Mouse (Mus musculus): ENCODE data around the gene Aldh18a1.
A peak's percentile ranks its signal among the peaks of the same experiment; 100 is the strongest.

Gene Aldh18a1

DNA sequence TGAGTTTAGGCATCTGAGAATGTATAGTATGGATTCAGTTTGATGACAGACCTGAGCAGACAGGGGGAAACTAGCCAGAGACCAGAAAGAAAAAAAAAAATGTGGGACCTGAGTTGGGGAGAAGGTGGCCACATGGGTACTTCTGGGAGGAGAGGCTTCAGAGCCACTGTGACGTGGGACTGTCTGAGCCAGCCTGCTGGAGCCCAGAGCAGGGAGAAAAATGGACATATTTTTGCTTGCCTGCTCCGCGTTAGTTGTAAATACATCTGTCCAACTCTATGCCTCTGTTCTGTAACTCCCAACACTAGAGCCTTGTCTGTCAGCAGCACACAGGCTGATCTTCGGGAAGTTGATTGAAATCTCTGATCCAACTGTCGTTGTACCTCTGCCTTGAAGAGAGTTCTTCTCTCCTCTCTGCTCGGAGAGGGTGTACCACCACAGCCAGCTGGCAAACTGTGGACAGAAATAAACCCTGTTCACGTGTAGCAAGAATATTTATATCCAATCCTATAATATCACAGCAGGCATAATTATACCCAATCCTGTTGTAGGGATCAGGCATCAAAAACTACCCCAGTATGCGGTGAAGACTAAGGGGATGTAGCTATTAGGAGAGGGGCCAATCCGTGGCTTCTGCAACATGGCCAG, 61.8 kb downstream of the Aldh18a1 start:
- DNase-seq (ENCODE audit: low read depth): no peak

DNA sequence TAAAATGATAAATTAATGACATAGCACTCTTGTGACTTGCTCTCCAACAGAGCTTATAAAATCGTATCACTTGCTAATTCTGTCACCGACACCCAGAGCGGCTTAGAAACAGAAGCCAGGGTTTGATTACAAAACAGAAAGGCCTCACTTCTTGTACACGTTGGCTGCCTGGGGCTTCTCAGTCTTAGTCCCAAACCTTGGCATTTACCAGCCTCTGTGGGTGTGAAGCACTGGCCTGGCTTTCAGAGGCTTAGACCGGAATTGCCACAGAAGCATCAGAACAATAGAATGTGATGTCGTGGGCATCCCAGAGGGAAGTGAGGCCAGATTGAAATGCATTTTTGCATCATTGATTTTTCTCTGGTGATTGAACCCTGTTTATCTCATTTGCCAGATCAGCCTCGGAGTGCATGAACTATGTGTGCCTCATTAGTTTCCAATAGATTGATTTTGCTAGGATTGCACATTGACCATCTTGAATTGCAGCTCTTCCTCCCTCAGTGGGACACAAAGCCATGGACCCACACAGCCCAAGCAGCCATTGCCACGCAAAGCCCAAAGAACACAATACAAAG, 64.7 kb downstream of the Aldh18a1 start:
- DNase-seq (ENCODE audit: low read depth): no peak

DNA sequence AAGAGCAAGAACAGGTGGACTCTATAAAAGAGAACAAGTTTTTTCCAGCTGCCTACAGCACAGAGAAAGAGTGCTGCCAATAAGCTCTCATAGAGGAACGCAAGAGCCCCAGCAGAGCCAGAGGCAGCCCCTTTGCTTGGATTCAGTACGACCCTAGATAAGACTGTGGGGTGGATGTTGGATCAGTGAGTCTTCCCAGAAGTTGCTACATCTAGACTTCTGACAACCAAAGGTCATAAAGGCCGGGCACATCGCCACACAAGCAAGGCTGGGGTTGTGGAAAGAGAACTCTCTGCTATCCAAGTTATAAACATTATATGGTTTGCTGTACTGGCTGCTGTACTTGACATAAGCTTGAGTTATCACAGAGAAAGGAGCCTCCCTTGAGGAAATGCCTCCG, 67.9 kb downstream of the Aldh18a1 start:
- no peak for DNase-seq (ENCODE audit: low read depth)

DNA sequence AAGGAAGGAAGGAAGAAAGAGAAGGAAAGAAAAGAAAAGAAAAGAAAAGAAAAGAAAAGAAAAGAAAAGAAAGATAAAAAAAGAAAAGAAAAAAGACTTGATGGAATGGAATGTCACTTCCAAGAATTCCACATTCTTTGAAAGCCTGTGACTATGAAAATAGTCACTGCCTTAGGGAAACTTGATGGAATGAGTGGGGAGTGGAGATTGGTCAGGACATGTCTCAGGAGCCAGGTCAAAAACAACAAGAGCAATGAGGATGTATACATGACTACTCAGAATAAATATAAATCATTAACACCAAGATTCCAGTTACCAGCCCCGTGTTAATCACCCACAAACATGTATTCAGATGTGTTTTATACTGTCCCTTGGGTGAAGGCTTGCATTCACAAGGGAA, 69.6 kb downstream of the Aldh18a1 start:
- no peak for DNase-seq (ENCODE audit: low read depth)

DNA sequence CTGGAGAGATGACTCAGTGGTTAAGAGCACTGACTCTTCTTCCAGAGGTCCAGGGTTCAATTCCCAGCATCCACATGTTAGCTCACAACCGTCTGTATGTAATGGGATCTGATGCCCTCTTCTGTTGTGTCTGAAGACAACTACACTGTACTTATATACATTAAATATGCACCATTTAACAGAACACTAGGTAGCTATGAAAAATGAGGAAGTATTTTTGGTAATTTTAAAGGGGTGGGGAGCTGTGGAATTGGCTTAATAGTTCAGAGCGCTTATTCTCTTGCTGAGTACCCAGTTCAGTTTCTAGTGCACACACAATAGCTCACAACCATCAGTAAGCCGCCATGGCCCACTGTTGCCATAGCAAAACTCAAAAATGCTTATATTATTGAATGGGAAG, 72.7 kb downstream of the Aldh18a1 start:
- no peak for DNase-seq (ENCODE audit: low read depth)

DNA sequence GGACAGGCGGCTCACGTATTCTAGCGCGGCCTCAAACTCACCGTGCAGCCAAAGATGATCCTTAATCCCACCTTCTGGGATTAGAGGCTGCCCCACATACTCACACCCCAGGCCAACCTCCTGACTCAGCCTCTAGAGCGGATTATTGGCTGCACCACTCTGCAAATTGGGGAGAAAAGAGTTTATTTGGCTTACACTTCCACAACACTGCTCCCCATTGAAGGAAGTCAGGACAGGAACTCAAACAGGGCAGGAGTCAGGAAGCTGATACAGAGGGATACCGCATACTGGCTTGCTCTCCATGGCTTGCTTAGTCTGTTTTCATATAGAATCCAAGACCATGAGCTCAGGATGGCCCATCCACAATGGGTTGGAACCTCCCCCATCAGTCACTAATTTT, 73.9 kb downstream of the Aldh18a1 start:
- no peak for DNase-seq (ENCODE audit: low read depth)

DNA sequence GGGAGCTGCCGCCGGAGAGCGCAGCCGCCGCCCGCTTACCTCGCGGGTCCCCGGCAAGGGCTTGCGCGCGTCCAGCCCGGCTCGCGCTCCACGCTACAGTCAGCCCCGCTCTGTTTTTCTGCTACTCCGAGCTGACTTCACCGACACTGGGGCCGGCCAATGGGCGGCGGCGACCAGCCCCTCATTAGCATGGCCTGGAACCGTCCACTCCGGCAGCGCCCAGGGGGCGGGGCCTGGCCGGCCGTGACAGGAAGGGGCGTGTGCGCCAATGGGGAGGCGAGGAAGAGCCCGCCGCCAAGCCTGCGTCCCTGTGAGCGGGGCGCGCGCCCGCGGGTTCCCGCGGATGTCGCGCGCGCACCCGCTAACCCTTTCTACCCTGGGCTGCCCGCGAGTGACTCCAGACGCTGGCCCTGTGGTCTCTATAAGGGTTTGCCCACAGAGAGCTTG, 74.6 kb downstream of the Aldh18a1 start, which contains the start of gene Sorbs1:
Gene Sorbs1 (minus strand): TSS at position 148 of the 447 bp plus-strand sequence.
- DNase-seq (ENCODE audit: low read depth): peak; percentile 93

DNA sequence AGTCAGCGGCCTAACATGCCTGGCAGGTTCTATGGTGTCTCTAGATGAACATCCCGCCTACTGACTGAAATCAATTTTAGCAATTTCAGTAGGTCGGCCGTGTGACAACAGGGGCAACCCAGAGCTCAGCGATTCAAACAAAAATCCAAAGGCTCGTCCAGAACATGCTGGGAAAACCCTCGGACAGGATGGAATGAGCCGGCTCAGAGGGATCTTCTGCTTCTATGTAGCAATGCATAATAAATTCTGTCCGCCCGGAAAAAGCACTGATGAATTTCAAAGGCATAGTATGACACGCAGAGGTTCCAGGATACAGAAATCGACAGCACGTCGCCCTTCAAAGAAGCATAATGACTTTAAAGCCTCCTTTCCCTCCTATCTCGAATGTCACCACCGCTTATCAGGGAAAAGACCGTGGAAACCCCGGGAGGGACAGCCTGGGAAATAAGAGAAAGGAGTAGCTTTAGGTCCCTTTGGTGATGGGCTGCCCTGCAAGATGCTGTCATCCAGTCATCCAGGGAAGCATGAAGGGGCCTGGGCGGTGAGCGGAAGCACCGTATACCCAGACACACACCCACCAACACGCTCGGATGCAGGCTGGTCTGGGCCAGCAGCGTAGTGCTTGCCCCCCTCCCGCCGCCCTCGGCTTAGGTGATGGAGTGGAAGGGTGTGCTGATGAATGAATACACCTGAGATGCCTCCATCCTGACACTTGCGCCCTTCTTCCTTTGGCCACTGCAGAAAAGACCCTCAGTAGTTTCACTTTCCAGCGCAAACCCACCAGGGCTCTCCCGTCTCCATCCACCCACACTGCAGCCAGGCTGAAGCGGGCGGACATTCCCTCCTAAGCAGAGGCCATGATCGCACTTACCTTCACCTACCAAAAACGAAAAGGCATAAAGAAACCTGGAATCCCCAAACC, 75.5 kb downstream of the Aldh18a1 start:
- DNase-seq (ENCODE audit: low read depth): peak; percentile 21

DNA sequence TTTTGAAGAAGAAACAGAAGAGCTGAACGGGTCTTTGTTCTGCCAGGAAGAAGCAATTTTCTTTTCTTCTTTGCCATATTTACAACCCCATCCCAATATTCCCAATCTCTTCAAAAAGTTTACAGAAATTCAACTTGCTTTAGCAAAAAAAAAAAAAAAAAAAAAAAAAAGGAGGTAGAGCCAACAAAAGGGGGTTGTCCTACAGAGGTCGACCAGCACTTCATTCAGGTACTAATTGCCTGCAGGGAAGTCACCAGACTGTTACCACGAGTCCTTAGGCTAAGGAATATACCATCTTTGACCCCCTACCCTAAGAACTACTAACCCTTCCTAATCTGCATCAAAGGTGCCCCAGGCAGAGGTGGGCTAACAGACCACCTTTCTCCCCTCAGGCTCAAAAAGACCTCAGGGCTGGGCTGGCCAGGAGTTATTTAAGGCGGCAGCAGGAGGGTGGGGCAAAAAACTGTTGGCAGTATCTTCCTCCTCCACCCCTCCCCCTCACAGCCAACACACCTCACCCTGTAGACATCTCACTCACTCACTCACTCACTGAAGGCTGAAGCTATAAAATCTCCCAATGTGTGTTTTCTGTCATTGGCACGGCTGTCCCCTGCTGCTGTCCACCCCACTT, 76.5 kb downstream of the Aldh18a1 start:
- no peak for DNase-seq (ENCODE audit: low read depth)

DNA sequence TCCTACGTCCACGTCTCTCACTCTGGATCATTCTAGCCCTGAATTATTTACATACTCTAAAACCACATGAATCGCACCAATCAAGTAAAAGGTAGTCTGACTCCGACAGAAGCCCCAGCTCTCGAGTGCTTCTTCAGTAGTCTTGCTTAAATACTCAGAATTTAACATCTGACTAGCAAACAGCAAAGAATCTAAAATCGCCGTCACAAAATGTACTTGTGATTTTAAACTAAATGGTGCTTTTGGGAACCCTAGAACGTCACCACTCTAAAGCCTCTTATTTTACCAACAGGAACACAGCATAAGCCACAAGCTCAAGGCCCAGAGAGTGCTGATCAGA, 77.2 kb downstream of the Aldh18a1 start:
- no peak for DNase-seq (ENCODE audit: low read depth)

DNA sequence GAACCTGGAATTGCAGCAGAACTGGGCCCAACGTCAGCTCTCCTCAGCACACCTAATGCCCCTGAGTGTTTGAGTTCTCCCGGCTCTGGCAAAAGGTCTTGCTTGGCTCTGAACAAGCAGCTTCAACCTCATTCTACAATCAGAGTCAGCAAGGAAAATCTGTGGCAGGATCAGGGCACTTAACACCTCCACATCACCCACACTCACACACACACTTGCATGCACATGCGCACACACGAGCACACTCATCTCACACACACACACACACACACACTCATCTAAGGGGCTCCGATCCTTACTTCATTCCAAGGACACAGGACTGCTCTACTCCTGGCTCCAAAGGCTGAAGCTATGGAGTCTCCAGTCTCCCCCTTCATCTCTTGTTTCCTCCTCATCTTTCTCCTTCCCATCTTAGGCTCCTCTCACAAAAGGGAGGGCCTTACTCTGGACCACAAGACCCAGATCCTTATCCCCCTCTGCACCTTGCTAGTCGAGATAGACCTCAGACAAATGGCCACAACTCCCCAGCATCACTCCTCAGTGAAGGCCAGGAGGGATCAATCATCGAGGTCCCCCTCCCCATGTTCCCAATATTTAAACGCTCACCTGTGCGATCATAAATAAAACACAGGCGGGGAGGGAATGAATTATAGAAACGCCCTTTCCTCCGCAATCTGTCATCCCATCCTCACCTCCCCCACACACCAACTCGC, 77.7 kb downstream of the Aldh18a1 start:
- DNase-seq (ENCODE audit: low read depth): no peak

DNA sequence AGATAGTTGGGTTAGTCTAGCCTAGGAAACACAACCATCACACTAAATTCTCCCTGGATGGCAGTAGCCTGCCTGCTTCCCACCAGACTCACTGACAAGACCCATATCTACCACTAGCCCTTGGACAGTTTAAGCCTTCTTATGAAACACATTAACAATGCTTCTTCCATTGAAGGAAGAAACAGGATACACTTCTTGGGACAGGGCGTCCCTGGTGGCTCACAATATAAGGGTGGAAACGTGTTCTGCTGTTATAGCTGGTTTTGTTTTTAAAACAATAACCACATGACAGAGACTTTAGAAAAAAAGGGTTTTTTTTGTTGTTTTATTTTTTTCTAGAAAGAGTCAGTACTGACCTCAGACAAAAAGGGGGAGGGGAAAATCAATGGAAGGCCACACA, 79.0 kb downstream of the Aldh18a1 start:
- DNase-seq (ENCODE audit: low read depth): no peak

DNA sequence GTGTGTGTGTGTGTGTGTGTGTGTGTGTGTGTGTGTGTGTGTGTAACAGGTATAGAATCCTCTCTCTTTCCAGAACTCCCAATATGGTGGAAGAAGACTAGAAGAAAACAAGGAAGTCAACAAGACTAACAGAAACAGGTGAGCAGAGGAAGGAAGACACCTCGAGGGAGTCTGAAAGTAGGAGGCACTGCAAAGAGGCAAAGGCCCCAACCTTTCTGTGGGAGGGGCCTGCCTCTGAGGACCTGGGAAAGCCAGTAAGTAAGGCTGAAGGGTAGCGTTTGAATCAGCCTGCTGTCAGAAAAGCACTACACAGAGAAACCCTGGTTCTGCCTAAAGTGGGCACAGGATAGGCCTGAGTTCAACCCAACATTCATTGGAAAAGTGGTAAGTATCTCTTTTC, 79.4 kb downstream of the Aldh18a1 start:
- DNase-seq (ENCODE audit: low read depth): no peak

DNA sequence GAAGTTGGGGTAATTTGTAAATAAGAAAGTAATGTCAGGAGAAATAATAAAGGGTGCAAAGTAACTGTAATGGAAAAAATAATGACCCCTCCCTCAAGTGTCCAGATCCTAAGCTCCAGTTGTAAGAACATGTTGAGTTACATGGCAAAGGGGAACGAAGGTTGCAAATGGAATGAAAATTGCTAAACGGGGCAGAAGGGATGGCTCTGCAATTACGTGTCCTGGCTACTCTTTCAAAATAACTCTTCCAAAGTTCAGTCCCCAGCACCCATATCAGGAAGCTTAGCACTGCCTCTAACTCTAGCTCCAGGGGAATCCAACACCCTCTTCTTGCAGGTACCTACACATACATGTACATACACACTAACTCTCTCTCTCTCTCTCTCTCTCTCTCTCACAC, 81.3 kb downstream of the Aldh18a1 start:
- no peak for DNase-seq (ENCODE audit: low read depth)

DNA sequence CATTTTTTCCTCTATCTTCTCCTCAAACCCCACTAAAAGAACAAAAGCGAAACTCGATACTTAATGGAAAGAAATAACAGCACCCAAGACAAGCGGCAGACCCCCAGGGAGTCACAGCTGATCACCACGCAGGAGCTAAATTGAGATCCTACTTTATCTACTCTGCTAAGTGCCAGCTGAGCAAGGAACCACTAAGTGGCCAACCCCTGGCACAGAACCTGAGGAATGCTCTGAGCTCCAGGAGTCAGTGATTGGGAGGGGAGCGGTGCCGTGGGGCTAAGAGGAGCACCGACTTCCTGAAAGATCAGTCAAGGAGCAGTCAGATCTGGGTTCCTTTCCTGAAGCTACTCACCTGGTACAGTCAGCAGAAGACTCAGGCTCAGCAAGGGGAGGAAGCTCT, 83.9 kb downstream of the Aldh18a1 start:
- no peak for DNase-seq (ENCODE audit: low read depth)

Measured in 416B (cell line).